Mouse (Mus musculus) kidney, adult 2 months (tissue): ENCODE data around the gene Rpl36al.

Experiments
- CTCF ChIP-seq: fragments of 200-500 bp; conservative IDR thresholded peaks from 2 replicates; pipeline ENCODE4 v1.5.1; 2011; ENCODE audit warnings: low read depth, mild to moderate bottlenecking, control low read depth, low read length, moderate library complexity, mixed read lengths; ENCODE audit not compliant: insufficient read depth, insufficient read length
- POLR2A ChIP-seq: fragments of 200-500 bp; IDR thresholded peaks from one replicate; pipeline ENCODE4 v1.6.1; 2011; ENCODE audit warnings: low read depth, low read length, control low read depth

- TF ChIP-seq CTCF (no peak), POLR2A (no peak)
Observed at GRCm38 (mm10) chr12:69179371-69179770, 4.5 kb downstream of the Rpl36al start.
